Mouse (Mus musculus) kidney, adult 2 months (tissue): ENCODE data around the gene Yrdc. TPM values are rescaled to one million over a fixed set of nuclear protein-coding genes. Genes with fewer than 3 reads are reported as not detected.

ENCODE experiments used
- DNase-seq: peaks from one replicate; pipeline ENCODE4 v3.0.0; 2021
- H3K27ac ChIP-seq: fragments of 200-500 bp; 2 replicates; pipeline ENCODE4 v1.5.1; 2012; ENCODE audit warnings: low read depth, low read length, control low read depth, inconsistent platforms; ENCODE audit not compliant: insufficient read depth
- H3K27me3 ChIP-seq: fragments of 200-500 bp; replicated peaks from 2 replicates; pipeline ENCODE4 v1.6.1; 2012; ENCODE audit warnings: mild to moderate bottlenecking, moderate library complexity, low read length, inconsistent platforms; ENCODE audit not compliant: control insufficient read depth, insufficient read depth
- H3K36me3 ChIP-seq: fragments of 200-500 bp; 2 replicates; pipeline ENCODE4 v1.6.1; 2012; ENCODE audit warnings: mild to moderate bottlenecking, moderate library complexity, low read length, inconsistent platforms; ENCODE audit not compliant: control insufficient read depth, insufficient read depth
- H3K4me1 ChIP-seq: fragments of 200-500 bp; 2 replicates; pipeline ENCODE4 v1.6.1; 2011; ENCODE audit warnings: low read length; ENCODE audit not compliant: control insufficient read depth, insufficient read depth
- H3K4me3 ChIP-seq: fragments of 200-500 bp; 2 replicates; pipeline ENCODE4 v1.5.1; 2011; ENCODE audit warnings: mild to moderate bottlenecking, low read depth, low read length, control low read depth; ENCODE audit not compliant: insufficient read depth
- CTCF ChIP-seq: fragments of 200-500 bp; conservative IDR thresholded peaks from 2 replicates; pipeline ENCODE4 v1.5.1; 2011; ENCODE audit warnings: low read depth, mild to moderate bottlenecking, control low read depth, low read length, moderate library complexity, mixed read lengths; ENCODE audit not compliant: insufficient read depth, insufficient read length
- POLR2A ChIP-seq: fragments of 200-500 bp; IDR thresholded peaks from one replicate; pipeline ENCODE4 v1.6.1; 2011; ENCODE audit warnings: low read depth, low read length, control low read depth
- WGBS: fragments of 180-500 bp; shearing (Covaris S2); methylation state at CpG from one replicate; pipeline ENCODE4 v1.1.7; 2018; 5-methylcytosine and 5-hydroxymethylcytosine counted together
- polyA plus RNA-seq: library from polyadenylated mRNA; depleted of rRNA; stranded (reverse); fragments of >200 nt; gene quantifications from 2 replicates; pipeline ENCODE4 v1.2.3, GENCODE M21; 2012

The Yrdc gene
- polyA plus RNA-seq, 1 experiment, result 34.3 TPM

GRCm38 (mm10) chr4:124810056-124810455 lies 40.4 kb upstream of the Yrdc start:
- DNase-seq, result no peak
- Histone ChIP-seq H3K27me3 (no peaks in the 10 kb centered on the region), H3K4me1 (peaks cover 7% of the 10 kb centered on the region), H3K27ac (peak overlapping the region; percentile 62), H3K36me3 (no peaks in the 10 kb centered on the region), H3K4me3 (no peak overlapping the region)
- WGBS, result 62% methylated on average over 7 of the region's 7 CpGs
- TF ChIP-seq POLR2A (no peak), CTCF (no peak)

GRCm38 (mm10) chr4:124811347-124811975 lies 39.0 kb upstream of the Yrdc start:
- H3K27me3 ChIP-seq, result no peaks in the 10 kb centered on the region
- no peak for DNase-seq
- TF ChIP-seq CTCF (no peak), POLR2A (no peak)
- H3K36me3 ChIP-seq, result no peaks in the 10 kb centered on the region
- peaks cover 7% of the 10 kb centered on the region for H3K4me1 ChIP-seq
- 73% methylated on average over 9 of the region's 9 CpGs for WGBS
- no peak overlapping the region for H3K4me3 ChIP-seq
- no peak overlapping the region for H3K27ac ChIP-seq

GRCm38 (mm10) chr4:124815901-124816300 lies 34.6 kb upstream of the Yrdc start:
- no peak for DNase-seq
- WGBS, result 91% methylated on average over 11 of the region's 11 CpGs
- no peak for TF ChIP-seq CTCF
- no peak for TF ChIP-seq POLR2A

GRCm38 (mm10) chr4:124817803-124818202 lies 32.7 kb upstream of the Yrdc start:
- Histone ChIP-seq H3K4me3 (no peak overlapping the region), H3K27me3 (no peaks in the 10 kb centered on the region), H3K36me3 (no peaks in the 10 kb centered on the region), H3K27ac (no peak overlapping the region), H3K4me1 (peaks cover 6% of the 10 kb centered on the region; the same call in 1 of the 2 replicates)
- TF ChIP-seq CTCF (no peak), POLR2A (no peak)
- DNase-seq, result peak; percentile 88
- WGBS, result 11% methylated on average over 6 of the region's 6 CpGs

More at GRCm38 (mm10) chr4:124815901-124816300, 34.6 kb upstream of the Yrdc start:
- Histone ChIP-seq H3K27ac (no peak overlapping the region), H3K4me1 (peaks cover 6% of the 10 kb centered on the region; the same call in 1 of the 2 replicates), H3K27me3 (no peaks in the 10 kb centered on the region), H3K36me3 (no peaks in the 10 kb centered on the region), H3K4me3 (no peak overlapping the region)

- Histone ChIP-seq H3K27me3 (no peaks in the 10 kb centered on the region), H3K27ac (no peak overlapping the region), H3K4me3 (no peak overlapping the region), H3K4me1 (peaks cover 6% of the 10 kb centered on the region; the same call in 1 of the 2 replicates), H3K36me3 (no peaks in the 10 kb centered on the region)
- whole genome bisulfite sequencing, result 87% methylated on average over 4 of the region's 4 CpGs
- TF ChIP-seq CTCF, result no peak
- no peak for TF ChIP-seq POLR2A
- no peak for DNase-seq
These were observed 31.6 kb upstream of the Yrdc start for GRCm38 (mm10) chr4:124818832-124819231.

GRCm38 (mm10) chr4:124824967-124825366 lies 25.5 kb upstream of the Yrdc start:
- Histone ChIP-seq H3K4me1 (no peaks in the 10 kb centered on the region), H3K36me3 (no peaks in the 10 kb centered on the region), H3K27me3 (no peaks in the 10 kb centered on the region), H3K27ac (no peak overlapping the region), H3K4me3 (no peak overlapping the region)
- 91% methylated on average over 6 of the region's 6 CpGs for WGBS
- TF ChIP-seq POLR2A, result no peak
- no peak for TF ChIP-seq CTCF
- no peak for DNase-seq

- Histone ChIP-seq H3K27ac (no peak overlapping the region), H3K27me3 (no peaks in the 10 kb centered on the region), H3K36me3 (no peaks in the 10 kb centered on the region), H3K4me1 (no peaks in the 10 kb centered on the region), H3K4me3 (no peak overlapping the region)
- DNase-seq, result no peak
- TF ChIP-seq POLR2A (no peak), CTCF (no peak)
- 96% methylated on average over 21 of the region's 21 CpGs for WGBS
These were observed 25.0 kb upstream of the Yrdc start for GRCm38 (mm10) chr4:124825371-124825965.
